In genomic region chr9:100605985-100606554, GRCm38 (mm10) we compare ENCODE assay signal across 8 mouse cellular contexts. TPM values are rescaled to one million over a fixed set of nuclear protein-coding genes. Genes with fewer than 3 reads are reported as not detected.
DNase-seq lines count a peak whose midpoint lies in the region; ATAC-seq and TF ChIP-seq lines count a peak whose summit lies in the region.

No protein-coding gene starts in this region.

- no peak for ATAC-seq in kidney, embryonic 15.5 days (replicated peaks; ENCODE audit: low FRiP score)

- DNase-seq in kidney, adult 2 months: peak; percentile 38
- DNase-seq in NIH3T3 (ENCODE audit: low read depth): peak; percentile 83
- peak; percentile 52 for DNase-seq in embryo, embryonic 11 days
- DNase-seq in left cerebral cortex, adult 9 months (ENCODE audit: low spot score in 2 of 2): peak; percentile 36 to 45
- peak; percentile 12 for DNase-seq in right cerebral cortex, postnatal 4 days
- DNase-seq in testis, postnatal 10 days (ENCODE audit: low spot score): no peak
- DNase-seq in cerebellum, postnatal 36 days: no peak

- no peak overlapping the region for H3K4me3 ChIP-seq in kidney, adult 2 months (ENCODE audit: insufficient read depth, low read depth, low read length)
- no peak overlapping the region for H3K4me3 ChIP-seq in kidney, embryonic 15.5 days (replicated peaks)

- no peaks in the 10 kb centered on the region for H3K27me3 ChIP-seq in kidney, adult 2 months (replicated peaks; ENCODE audit: control insufficient read depth, insufficient read depth, low read length)
- H3K27me3 ChIP-seq in kidney, embryonic 15.5 days: no peaks in the 10 kb centered on the region

- 48% methylated on average over 7 of the region's 7 CpGs for WGBS in kidney, adult 2 months
- 62% methylated on average over 7 of the region's 7 CpGs for WGBS in kidney, embryonic 15.5 days

- H3K4me2 ChIP-seq in kidney, embryonic 15.5 days: no peak overlapping the region

- no peak overlapping the region for H3K9ac ChIP-seq in kidney, embryonic 15.5 days

- TF ChIP-seq CTCF in kidney, adult 2 months (conservative IDR thresholded peaks at IDR 0.05; ENCODE audit: insufficient read depth, insufficient read length, low read depth, low read length): no peak

- H3K36me3 ChIP-seq in kidney, adult 2 months (ENCODE audit: control insufficient read depth, insufficient read depth, low read length): no peaks in the 10 kb centered on the region
- no peaks in the 10 kb centered on the region for H3K36me3 ChIP-seq in kidney, embryonic 15.5 days

- no peaks in the 10 kb centered on the region; the same call in 1 of the 2 replicates for H3K4me1 ChIP-seq in kidney, adult 2 months (ENCODE audit: control insufficient read depth, insufficient read depth, low read length)
- no peaks in the 10 kb centered on the region for H3K4me1 ChIP-seq in kidney, embryonic 15.5 days

- no peak overlapping the region for H3K27ac ChIP-seq in kidney, adult 2 months (ENCODE audit: insufficient read depth, low read depth, low read length)
- no peak overlapping the region for H3K27ac ChIP-seq in kidney, embryonic 15.5 days

- TF ChIP-seq POLR2A in kidney, adult 2 months (IDR thresholded peaks at IDR 0.05; ENCODE audit: low read depth, low read length): no peak

- H3K9me3 ChIP-seq in kidney, embryonic 15.5 days (replicated peaks): no peaks in the 10 kb centered on the region

RNA-seq across cellular contexts. Expression of gene Stag1, which starts 8.5 kb away (rescaled TPM):
- polyA plus RNA-seq in kidney, adult 2 months (2012; rRNA removed): 3.4 and 5.1 TPM in 2 replicates
- polyA plus RNA-seq in kidney, embryonic 15.5 days (2015; fragmentation: Nextera tagmentation; extraction: Ambion mirVana): 45.0 and 48.9 TPM in 2 replicates

RNA-seq across cellular contexts. Expression of gene Slc35g2, which starts 35.2 kb away (rescaled TPM):
- polyA plus RNA-seq in kidney, adult 2 months (2012; rRNA removed): 2.1 and 2.3 TPM in 2 replicates
- polyA plus RNA-seq in kidney, embryonic 15.5 days (2015; fragmentation: Nextera tagmentation; extraction: Ambion mirVana): 4.5 and 5.6 TPM in 2 replicates

Comparison
In these comparisons a context has a peak if more than half of its experiments do, and no peak if none do; other contexts are left out.
1. DNase-seq: peak in kidney, adult 2 months (single experiment), NIH3T3 (single experiment), embryo, embryonic 11 days (single experiment), left cerebral cortex, adult 9 months (2 of 2) and right cerebral cortex, postnatal 4 days (single experiment); none in testis, postnatal 10 days (single experiment) and cerebellum, postnatal 36 days (0 of 2).